Mouse (Mus musculus) kidney, adult 9 months (tissue): ENCODE data around the gene Cys1.
"Not testable (repeated sequence)": the region's sequence is repeated elsewhere in the genome, so short reads cannot be mapped to it uniquely, and the experiment has no call there.

Experiments used
- DNase-seq: peaks from one replicate; pipeline ENCODE4 v3.0.0; 2022

The Cys1 gene

GRCm38 (mm10) chr12:24644125-24644571 lies 37.5 kb downstream of the Cys1 start:
- DNase-seq: no peak

DNA sequence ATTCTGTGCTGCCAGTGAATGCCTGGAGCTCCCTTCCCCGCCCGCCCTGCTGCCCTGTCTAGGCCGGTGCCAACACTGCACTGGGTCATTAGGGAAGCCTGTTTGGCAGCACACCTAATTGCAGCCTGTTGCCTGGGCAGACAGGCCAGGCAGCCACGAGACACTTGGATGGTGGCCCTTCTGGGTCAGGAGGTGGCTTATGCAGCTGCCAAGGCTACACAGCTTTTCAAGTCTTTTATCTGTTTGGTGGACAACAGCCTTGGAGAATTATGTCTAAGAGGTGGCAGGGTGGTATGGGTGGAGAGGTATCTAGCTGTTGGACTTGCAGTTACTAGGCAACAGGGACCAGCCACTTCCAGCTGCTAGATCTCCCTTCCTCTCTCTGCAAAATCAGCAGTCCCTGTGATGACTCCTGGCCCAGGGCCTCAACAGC lies 39.2 kb downstream of the Cys1 start:
- peak; percentile 90 for DNase-seq

GRCm38 (mm10) chr12:24638787-24639186 lies 42.8 kb downstream of the Cys1 start:
- DNase-seq: not testable (repeated sequence)

DNA sequence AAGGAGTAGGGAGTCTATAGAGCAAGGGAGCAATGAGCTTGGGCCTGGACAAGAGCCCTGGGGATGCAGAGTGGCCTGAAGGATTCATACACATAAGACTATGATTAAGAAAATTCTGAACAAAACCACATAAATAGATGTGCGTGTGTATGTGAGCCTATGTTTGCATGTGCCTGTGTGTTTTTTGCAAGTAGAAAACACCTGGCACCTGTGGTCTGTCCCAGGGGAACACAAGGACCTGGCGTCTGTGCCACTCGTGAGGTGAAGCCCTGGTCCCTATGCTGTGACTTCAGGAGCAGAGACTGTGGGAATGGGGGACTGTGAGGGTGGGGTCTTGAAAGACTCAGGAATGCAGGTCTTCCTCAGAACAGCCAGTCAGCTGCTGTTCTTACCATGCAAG lies 47.0 kb downstream of the Cys1 start:
- no peak for DNase-seq

DNA sequence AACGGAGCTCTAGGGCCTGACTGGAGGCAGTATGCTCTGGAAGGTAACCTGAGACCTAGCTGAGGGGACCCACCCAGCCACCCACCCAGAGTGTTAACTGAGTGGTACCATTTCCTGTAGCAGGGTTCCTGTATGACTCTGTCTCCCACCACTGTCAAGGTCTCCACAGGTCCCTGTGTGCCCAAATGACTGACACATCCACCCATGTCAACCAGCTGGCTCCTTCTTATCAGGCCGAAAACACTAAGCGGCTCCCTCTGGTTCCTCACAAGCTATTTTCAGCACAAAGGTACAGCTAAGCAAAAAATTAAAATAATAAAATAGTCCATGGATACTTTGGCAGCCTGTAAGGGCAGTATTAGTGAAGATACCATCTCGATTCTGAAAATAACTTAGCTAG lies 47.4 kb downstream of the Cys1 start:
- DNase-seq: no peak

- no peak for DNase-seq
Measured at GRCm38 (mm10) chr12:24633753-24634191, 47.8 kb downstream of the Cys1 start.

DNA sequence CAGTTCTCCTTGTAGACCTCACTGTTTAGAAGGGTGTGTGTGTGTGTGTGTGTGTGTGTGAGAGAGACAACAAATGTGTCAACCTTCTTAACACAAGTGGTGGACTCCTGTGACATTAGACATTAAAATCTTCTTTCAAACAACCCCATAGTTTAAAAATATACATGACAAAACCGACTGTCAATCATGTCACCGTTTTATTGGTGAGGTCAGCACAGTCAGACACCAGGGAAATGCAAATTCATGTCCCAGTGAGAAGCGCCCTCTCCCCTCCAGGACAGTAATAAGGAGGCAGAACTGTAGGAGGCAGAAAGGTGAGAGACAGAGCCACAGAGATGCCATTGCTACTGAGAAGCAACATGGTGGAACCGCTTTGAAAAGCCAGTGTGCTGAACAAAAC lies 49.2 kb downstream of the Cys1 start:
- no peak for DNase-seq

DNA sequence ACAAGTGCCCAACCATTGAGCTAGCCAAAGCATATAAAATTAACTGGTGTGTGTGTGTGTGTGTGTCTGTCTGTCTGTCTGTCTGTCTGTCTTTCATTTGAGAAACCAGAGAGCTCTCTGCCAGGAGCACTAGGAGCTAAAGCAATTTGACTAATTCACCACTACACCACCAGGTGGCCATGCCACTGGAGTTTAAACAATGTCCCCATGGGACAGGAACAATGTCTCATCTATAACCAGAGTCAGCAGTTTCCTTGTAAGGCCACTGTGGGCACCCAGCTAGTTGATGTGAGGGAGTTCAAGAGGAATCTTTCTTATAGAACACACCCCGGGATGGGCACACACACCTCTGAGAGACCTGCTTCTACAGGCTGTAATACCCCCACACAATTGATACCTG lies 51.4 kb downstream of the Cys1 start:
- peak; percentile 75 for DNase-seq

DNA sequence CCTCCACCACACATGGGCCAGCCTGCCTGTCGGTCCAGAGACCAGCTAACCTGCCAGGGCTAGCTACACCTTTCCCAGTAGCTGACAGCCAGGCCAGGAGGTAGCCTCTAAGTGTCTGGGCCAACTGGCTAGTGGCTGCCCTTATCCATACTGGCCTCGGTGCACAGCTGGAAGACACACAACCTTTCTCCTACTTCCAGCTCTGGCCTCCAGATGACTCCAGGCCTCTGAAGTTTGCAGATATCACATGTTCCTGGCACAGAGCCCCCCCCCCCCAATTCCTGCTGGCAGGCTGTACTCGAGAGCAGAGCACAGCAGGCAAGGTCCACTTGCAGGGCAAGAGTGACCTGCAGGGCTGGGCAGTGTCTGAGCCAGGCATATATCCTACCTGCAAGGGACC lies 54.4 kb downstream of the Cys1 start:
- peak; percentile 44 for DNase-seq

- DNase-seq: peak; percentile 61
Measured at GRCm38 (mm10) chr12:24626401-24626800, 55.2 kb downstream of the Cys1 start.

- DNase-seq: no peak
Measured at GRCm38 (mm10) chr12:24623486-24624251, 57.9 kb downstream of the Cys1 start.

- no peak for DNase-seq
Measured at GRCm38 (mm10) chr12:24619436-24619835, 62.2 kb downstream of the Cys1 start.
